Mouse (Mus musculus): ENCODE data around the gene Camkmt.

DNA sequence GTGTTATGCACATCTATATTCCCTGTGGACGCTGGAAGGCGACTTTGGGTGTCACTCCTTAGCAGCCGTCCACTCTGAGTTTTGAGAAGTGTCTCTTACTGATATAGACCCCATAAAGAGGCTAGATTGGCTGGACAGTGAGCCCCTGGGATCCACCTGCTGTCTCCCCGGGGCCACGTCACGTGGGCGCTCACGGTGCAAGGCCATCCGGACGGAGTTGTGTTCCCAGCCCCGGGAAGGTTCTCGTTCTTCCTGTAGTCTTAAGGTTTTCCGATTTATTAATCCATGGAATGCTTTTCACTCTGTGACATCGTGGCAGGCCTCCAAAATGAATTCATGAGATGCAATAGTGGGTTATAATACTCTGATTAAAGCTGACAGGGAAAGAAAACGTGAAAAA, 108.4 kb downstream of the Camkmt start:
- TF ChIP-seq POLR2A (IDR thresholded peaks at IDR 0.05; ENCODE audit: borderline replicate concordance, extremely low read depth, insufficient read depth, insufficient read length, poor library complexity, severe bottlenecking) (no peak), CTCF (IDR thresholded peaks at IDR 0.05; ENCODE audit: borderline replicate concordance, extremely low read depth, insufficient read depth, insufficient read length) (no peak)

Data from brain, embryonic 14.5 days (tissue).